Comparison of ENCODE assay signal across 8 mouse cellular contexts in genomic region chr16:4638891-4639390, GRCm38 (mm10).
"Had no signal": no experiment of that assay in that cellular context is flagged by ENCODE, and none has a peak within 500 bp of the region (broad histone marks: within the 10 kb centered on the region; RNA-seq: fewer than 3 reads in every experiment).

No protein-coding gene starts in this region.

- H3K4me2 ChIP-seq: limb, embryonic 15.5 days had no signal

- H3K9ac ChIP-seq: limb, embryonic 15.5 days; liver, embryonic 14.5 days; midbrain, embryonic 13.5 days had no signal

- H3K27me3 ChIP-seq: limb, embryonic 12.5 days; limb, embryonic 15.5 days had no signal

- H3K9me3 ChIP-seq: limb, embryonic 12.5 days; limb, embryonic 15.5 days; megakaryocyte, embryonic 14.5 days; midbrain, embryonic 10.5 days; midbrain, embryonic 13.5 days had no signal

- H3K4me3 ChIP-seq: megakaryocyte, embryonic 14.5 days had no signal

- H3K27ac ChIP-seq: limb, embryonic 12.5 days; liver, embryonic 14.5 days; midbrain, embryonic 13.5 days; stomach, postnatal 0 days had no signal

- DNase-seq: thymus, adult 2 months had no signal
